Mouse (Mus musculus) macrophage (primary cell): ENCODE measurements at regions not wholly inside any gene's neighbourhood (a gene's known extent, or its start where the extent isn't known, plus 50 kb on each side); places are given as distances from the start of the nearest gene placed in this dataset.

Experiments used
- H3K27ac ChIP-seq: fragments of 350-480 bp; formaldehyde crosslinking; 2 replicates; pipeline ENCODE4 v1.9.0; 2021
- H3K36me3 ChIP-seq: fragments of 350-480 bp; formaldehyde crosslinking; 2 replicates; pipeline ENCODE4 v1.9.0; 2021; ENCODE audit errors: inconsistent target
- H3K4me3 ChIP-seq: fragments of 350-480 bp; formaldehyde crosslinking; 2 replicates; pipeline ENCODE4 v1.9.0; 2021; ENCODE audit errors: inconsistent target
- H3K79me2 ChIP-seq: fragments of 350-480 bp; formaldehyde crosslinking; 2 replicates; pipeline ENCODE4 v1.9.0; 2021; ENCODE audit errors: inconsistent target
- WGBS: methylation state at CpG from one replicate; pipeline ENCODE4 v1.1.7; 2026; ENCODE audit warnings: inconsistent platforms; ENCODE audit not compliant: missing documents; 5-methylcytosine and 5-hydroxymethylcytosine counted together

DNA sequence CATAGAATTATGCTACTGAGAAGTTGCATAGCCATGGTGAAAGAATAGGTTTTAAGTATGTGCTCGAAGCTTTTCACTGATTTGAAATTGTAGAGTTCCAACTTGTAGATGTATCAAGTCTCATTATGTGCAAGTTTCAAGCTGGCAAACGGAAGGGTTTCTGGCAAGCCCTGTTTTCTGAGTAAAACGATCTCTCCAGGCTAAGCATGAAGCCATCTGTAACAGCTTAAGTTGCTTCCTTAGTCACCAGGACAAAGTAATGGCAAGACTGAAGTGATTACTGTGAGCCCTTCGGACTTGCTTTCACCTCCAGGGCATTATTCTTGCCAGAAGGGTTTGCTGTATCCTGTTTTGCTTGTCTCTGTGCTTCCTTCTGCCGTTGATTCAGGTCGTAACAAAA, 163.7 kb downstream of the Trim52 start:
- H3K4me3 ChIP-seq = no peak overlapping the region
- no peaks in the 10 kb centered on the region for H3K36me3 ChIP-seq
- 49% methylated on average over 6 of the region's 6 CpGs for WGBS
- H3K27ac ChIP-seq = no peak overlapping the region
- H3K79me2 ChIP-seq = no peaks in the 10 kb centered on the region

- Histone ChIP-seq H3K4me3 (no peak overlapping the region), H3K27ac (no peak overlapping the region), H3K79me2 (no peaks in the 10 kb centered on the region), H3K36me3 (no peaks in the 10 kb centered on the region)
- WGBS = 88% methylated on average over 8 of the region's 8 CpGs
These were observed 207.6 kb downstream of the Trim52 start for GRCm38 (mm10) chr14:106313558-106313957.

DNA sequence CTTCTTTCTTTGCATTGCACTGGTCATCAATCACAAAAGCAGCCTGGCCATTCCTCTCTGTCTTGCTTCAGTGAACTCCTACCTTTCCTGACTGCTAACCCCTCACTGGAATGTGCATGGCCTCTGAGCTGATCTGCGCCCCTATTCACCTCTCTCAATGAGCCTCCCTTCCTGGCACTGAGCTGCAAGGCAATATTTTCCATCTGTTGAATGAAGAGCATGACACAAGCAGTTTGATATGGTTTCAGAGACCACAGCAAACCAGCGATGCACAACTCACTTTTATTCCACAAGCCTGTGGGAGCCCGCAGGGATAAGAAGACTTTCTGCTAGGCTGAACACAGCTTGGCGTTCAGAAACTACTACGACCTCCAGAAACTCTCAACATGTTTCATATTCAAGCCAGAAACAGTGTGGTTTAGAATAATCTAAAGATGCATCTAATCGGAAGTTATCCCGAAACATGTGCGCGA, 208.1 kb downstream of the Trim52 start:
- Histone ChIP-seq H3K36me3 (no peaks in the 10 kb centered on the region), H3K4me3 (no peak overlapping the region), H3K27ac (no peak overlapping the region), H3K79me2 (no peaks in the 10 kb centered on the region)
- WGBS = 95% methylated on average over 9 of the region's 9 CpGs

DNA sequence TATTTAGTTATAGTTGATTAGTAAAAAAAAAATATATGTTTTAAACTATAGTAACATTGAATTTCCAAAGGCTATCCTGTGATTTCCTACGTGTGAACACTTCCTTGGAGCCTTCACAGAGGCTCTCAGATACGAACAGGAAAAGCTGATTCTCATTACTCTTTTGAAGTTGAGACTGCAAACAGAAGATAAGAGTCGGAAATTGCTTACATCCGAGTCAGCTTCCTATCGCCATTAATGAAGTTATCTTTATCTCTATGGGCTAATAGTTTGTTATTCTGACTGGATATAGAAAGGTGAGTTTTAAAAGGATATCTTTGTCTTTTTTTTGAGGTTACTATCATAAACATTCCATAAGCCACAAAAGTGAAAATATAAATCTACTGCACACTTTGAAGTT, 212.8 kb downstream of the Trim52 start:
- Histone ChIP-seq H3K36me3 (no peaks in the 10 kb centered on the region), H3K27ac (no peak overlapping the region), H3K4me3 (no peak overlapping the region), H3K79me2 (no peaks in the 10 kb centered on the region)
- WGBS = 23% methylated on average over 5 of the region's 5 CpGs

GRCm38 (mm10) chr14:106327653-106328283, 221.8 kb downstream of the Trim52 start:
- Histone ChIP-seq H3K79me2 (no peaks in the 10 kb centered on the region), H3K4me3 (no peak overlapping the region), H3K27ac (no peak overlapping the region), H3K36me3 (no peaks in the 10 kb centered on the region)
- WGBS = 25% methylated on average over 8 of the region's 8 CpGs

DNA sequence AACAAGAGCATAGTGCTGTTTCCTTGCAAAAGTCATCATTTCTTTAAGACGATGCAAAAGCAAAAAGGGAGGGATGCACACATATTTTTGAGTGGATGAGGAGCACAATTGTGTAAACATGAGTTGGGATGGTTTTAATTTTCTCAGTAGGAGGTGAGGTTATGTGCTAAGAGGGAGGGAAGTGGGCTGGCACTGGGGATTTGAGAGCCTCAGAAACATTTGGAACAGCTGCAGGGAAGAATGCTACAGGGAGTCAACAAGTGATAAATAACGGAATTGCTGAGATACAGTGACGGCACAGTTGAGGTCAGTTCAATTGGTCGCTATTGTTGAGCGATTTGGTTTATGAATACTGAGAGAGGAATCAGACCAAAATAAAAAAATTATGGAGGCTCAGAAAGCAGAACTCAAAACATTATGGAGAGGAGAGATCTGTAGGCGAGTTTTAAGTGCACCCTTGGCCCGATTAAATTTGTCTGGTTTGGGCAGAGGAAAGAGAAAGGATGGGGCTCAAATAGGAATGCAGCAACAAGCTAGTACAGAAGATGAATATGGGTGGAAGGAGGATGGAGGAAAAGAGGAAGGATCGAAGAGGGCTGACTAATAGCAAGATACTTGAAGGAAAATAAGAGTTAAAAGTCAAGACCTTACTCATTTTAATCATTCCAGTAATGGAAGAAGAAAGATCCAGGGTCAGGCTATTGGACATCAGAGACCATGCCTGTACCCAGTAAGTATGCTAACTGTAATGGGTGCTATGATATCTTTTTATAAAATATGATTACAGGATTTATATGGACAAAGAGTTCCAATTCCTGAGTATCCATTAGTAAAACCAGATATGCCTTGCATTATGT, 259.0 kb downstream of the Trim52 start:
- Histone ChIP-seq H3K27ac (no peak overlapping the region), H3K4me3 (no peak overlapping the region), H3K36me3 (no peaks in the 10 kb centered on the region), H3K79me2 (no peaks in the 10 kb centered on the region)
- WGBS = 86% methylated on average over 8 of the region's 8 CpGs

DNA sequence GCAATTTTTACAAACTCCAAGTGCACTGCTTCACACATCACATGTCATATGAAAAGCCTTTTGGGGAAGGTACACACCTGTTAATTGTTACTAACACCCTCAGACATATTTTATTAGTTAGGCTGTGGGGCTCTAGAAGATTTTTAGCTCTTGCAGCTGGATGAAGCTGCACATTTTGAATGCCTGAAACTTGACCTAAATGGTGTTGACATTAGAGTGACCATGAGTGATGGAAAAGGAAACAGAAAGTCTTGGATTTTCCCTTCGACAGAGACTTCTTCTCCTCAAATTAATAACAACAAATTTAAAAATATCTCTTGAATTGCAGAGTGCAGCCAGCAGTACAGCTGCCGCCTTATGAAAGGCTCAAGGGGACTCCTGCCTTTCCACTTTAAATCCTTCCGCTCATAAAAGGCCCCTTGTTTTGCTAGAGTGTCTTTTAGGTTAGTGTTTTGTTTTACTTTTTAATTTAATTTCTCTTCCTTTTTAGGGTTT, 259.7 kb downstream of the Trim52 start:
- Histone ChIP-seq H3K4me3 (no peak overlapping the region), H3K36me3 (no peaks in the 10 kb centered on the region), H3K27ac (no peak overlapping the region), H3K79me2 (no peaks in the 10 kb centered on the region)
- WGBS = 91% methylated on average over 3 of the region's 3 CpGs

DNA sequence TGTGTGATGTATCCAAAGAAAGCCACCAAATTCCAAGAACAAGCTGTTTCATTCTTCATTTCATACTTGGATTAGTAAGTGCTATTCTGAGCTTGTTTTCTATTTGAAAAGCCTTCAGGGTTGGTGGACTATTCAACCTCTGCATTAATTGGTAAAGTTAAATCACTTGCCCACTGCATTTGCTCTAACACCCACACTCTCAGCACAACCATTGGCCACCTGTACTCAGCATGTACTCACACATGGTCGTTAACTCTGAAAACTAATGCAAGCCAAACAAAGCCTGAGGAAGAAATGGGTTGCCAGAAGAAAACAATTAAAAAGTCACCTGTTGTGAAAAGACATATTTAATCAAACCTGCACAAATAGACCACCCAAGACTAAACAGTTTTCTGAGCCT, 267.5 kb downstream of the Trim52 start:
- H3K27ac ChIP-seq = no peak overlapping the region
- no peaks in the 10 kb centered on the region for H3K79me2 ChIP-seq
- H3K36me3 ChIP-seq = no peaks in the 10 kb centered on the region
- 89% methylated on average over 1 of the region's 1 CpGs for WGBS
- H3K4me3 ChIP-seq = no peak overlapping the region

GRCm38 (mm10) chr14:106379645-106380044, 273.6 kb downstream of the Trim52 start:
- WGBS = 97% methylated on average over 4 of the region's 4 CpGs
- Histone ChIP-seq H3K27ac (no peak overlapping the region), H3K36me3 (no peaks in the 10 kb centered on the region), H3K4me3 (no peak overlapping the region), H3K79me2 (no peaks in the 10 kb centered on the region)

GRCm38 (mm10) chr14:106387671-106388070, 281.7 kb downstream of the Trim52 start:
- no peak overlapping the region for H3K4me3 ChIP-seq
- WGBS = 80% methylated on average over 3 of the region's 3 CpGs
- no peaks in the 10 kb centered on the region for H3K36me3 ChIP-seq
- H3K79me2 ChIP-seq = no peaks in the 10 kb centered on the region
- H3K27ac ChIP-seq = no peak overlapping the region

DNA sequence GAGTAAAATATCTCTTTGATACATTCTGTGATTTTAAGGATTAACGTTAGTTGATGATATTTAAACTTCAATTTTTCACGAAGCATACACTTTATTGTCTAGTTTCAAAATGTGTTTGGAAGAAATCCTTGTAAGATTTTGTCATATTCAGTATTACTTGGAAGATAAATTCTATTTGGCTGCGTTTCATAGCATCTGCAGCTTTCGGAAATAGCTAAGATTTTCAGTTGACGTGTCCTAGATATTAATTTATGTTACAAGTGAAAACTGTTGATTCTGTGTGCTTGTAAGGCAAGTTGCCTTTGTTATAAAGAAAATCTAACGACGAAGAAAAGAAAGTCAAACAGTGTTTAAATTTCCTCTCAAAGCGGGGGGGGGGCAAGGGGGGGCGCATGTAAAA, 284.5 kb downstream of the Trim52 start:
- Histone ChIP-seq H3K27ac (no peak overlapping the region), H3K36me3 (no peaks in the 10 kb centered on the region), H3K79me2 (no peaks in the 10 kb centered on the region), H3K4me3 (no peak overlapping the region)
- 94% methylated on average over 9 of the region's 9 CpGs for WGBS

GRCm38 (mm10) chr14:106393978-106394377, 288.0 kb downstream of the Trim52 start:
- Histone ChIP-seq H3K36me3 (no peaks in the 10 kb centered on the region), H3K79me2 (no peaks in the 10 kb centered on the region), H3K4me3 (no peak overlapping the region), H3K27ac (no peak overlapping the region)
- WGBS = 58% methylated on average over 4 of the region's 4 CpGs

DNA sequence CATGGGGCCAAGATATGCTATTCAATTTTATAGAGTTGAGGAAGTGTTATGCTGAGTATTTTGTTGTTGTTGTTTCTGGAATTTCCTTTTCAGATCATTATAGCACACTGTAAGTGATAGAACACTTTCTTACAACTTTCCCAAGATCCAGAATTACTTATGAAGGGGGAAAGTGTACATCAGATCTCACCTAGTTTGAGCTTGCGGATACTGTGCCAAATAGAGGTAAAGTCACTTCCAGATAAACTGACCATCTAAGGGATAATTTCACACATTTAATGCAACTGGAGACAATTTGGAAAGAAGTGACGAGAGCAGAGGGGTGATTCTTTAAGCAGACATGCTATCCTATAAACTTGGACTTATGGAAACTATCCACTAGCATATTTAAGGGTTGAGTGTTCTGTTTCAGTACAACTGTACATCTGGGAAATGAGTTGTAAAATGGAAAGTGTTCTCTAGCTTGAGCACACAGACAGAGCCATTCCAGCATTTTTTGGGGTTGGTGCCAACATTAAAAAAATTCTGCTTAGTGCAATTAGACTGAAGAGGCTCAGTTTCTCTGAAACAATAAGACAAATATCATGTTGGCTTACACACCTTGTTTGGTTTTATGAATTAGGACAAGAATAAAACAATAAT, 307.0 kb downstream of the Trim52 start:
- Histone ChIP-seq H3K4me3 (no peak overlapping the region), H3K79me2 (no peaks in the 10 kb centered on the region), H3K27ac (no peak overlapping the region), H3K36me3 (no peaks in the 10 kb centered on the region)
- WGBS = 78% methylated on average over 2 of the region's 2 CpGs

DNA sequence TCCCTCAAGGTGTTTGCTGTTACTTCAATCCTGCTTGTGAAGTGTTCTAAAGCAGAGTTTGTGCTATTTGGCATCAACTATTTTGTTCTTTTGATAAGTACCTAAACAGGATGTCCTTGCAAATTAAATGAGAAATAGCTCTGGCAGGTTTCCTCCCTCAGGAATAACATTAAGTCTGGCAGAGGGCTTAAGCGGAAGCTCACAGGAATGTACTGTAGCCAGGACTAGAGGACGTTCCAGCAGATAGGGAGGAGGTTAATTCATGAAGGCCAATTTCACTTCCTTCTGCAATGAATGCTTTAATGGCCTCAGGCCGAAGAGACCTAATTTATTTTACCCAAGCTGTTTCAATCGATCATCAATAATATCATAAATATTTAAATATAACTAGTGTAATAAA, 318.7 kb downstream of the Trim52 start:
- H3K4me3 ChIP-seq = no peak overlapping the region
- WGBS = 76% methylated on average over 4 of the region's 4 CpGs
- no peaks in the 10 kb centered on the region for H3K36me3 ChIP-seq
- H3K27ac ChIP-seq = no peak overlapping the region
- H3K79me2 ChIP-seq = no peaks in the 10 kb centered on the region

- no peak overlapping the region for H3K27ac ChIP-seq
- WGBS = 88% methylated on average over 2 of the region's 2 CpGs
- no peaks in the 10 kb centered on the region for H3K79me2 ChIP-seq
- no peak overlapping the region for H3K4me3 ChIP-seq
- H3K36me3 ChIP-seq = no peaks in the 10 kb centered on the region
These were observed 322.6 kb downstream of the Trim52 start for GRCm38 (mm10) chr14:106428594-106428993.
